Mouse (Mus musculus) limb, embryonic 11.5 days (tissue): ENCODE results near the gene Fcgr3. TPM values are rescaled to one million over a fixed set of nuclear protein-coding genes. Genes with fewer than 3 reads are reported as not detected.

ENCODE experiments used
- ATAC-seq: fragments of 200-750 bp; cut with Nextera tagmentation; 2 replicates; pipeline ENCODE4 v1.8.0; 2017; ENCODE audit warnings: low read depth; ENCODE audit not compliant: insufficient number of reproducible peaks, low FRiP score, low TSS enrichment
- DNase-seq: peaks from one replicate; pipeline ENCODE4 v3.0.0-alpha.2; 2015; ENCODE audit warnings: low spot score
- H3K27ac ChIP-seq: fragments of 300-500 bp; sonication (generic); replicated peaks from 2 replicates; pipeline ENCODE4 v1.5.1; 2014; ENCODE audit warnings: low read depth, mild to moderate bottlenecking, low read length
- H3K27me3 ChIP-seq: fragments of 300-500 bp; sonication (generic); 2 replicates; pipeline ENCODE4 v1.6.1; 2014; ENCODE audit warnings: mild to moderate bottlenecking, low read length, mixed read lengths; ENCODE audit not compliant: control insufficient read depth, insufficient read depth
- H3K36me3 ChIP-seq: fragments of 300-500 bp; sonication (generic); 2 replicates; pipeline ENCODE4 v1.6.1; 2014; ENCODE audit warnings: mild to moderate bottlenecking, low read length, moderate library complexity, mixed read lengths; ENCODE audit not compliant: control insufficient read depth, insufficient read depth
- H3K4me1 ChIP-seq: fragments of 300-500 bp; sonication (generic); 2 replicates; pipeline ENCODE4 v1.6.1; 2014; ENCODE audit warnings: low read length, mixed read lengths; ENCODE audit not compliant: control insufficient read depth, insufficient read depth
- H3K4me2 ChIP-seq: fragments of 300-500 bp; sonication (generic); 2 replicates; pipeline ENCODE4 v1.6.1; 2014; ENCODE audit warnings: low read depth, mild to moderate bottlenecking, moderate library complexity; ENCODE audit not compliant: severe bottlenecking
- H3K4me3 ChIP-seq: fragments of 300-500 bp; sonication (generic); 2 replicates; pipeline ENCODE4 v1.5.1; 2014; ENCODE audit warnings: low read depth, low read length
- H3K9ac ChIP-seq: fragments of 300-500 bp; sonication (generic); 2 replicates; pipeline ENCODE4 v1.6.1; 2014; ENCODE audit warnings: mild to moderate bottlenecking, low read length
- H3K9me3 ChIP-seq: fragments of 300-500 bp; sonication (generic); 2 replicates; pipeline ENCODE4 v1.6.1; 2016; ENCODE audit warnings: low read length; ENCODE audit not compliant: control insufficient read depth
- WGBS: fragments of 180-500 bp; shearing (Covaris S2); extraction: QIAGEN DNeasy Blood & Tissue Kit; methylation state at CpG from one replicate; pipeline ENCODE4 v1.1.7; 2014; 5-methylcytosine and 5-hydroxymethylcytosine counted together
- polyA plus RNA-seq: library from polyadenylated mRNA; unstranded; fragments of >200 nt; fragmentation: Nextera tagmentation; extraction: Ambion mirVana; gene quantifications from 2 replicates; pipeline ENCODE4 v1.2.1, GENCODE M21; 2014

Fcgr3 gene
- polyA plus RNA-seq, 1 experiment from 2014 or later = 4.7 TPM

DNA sequence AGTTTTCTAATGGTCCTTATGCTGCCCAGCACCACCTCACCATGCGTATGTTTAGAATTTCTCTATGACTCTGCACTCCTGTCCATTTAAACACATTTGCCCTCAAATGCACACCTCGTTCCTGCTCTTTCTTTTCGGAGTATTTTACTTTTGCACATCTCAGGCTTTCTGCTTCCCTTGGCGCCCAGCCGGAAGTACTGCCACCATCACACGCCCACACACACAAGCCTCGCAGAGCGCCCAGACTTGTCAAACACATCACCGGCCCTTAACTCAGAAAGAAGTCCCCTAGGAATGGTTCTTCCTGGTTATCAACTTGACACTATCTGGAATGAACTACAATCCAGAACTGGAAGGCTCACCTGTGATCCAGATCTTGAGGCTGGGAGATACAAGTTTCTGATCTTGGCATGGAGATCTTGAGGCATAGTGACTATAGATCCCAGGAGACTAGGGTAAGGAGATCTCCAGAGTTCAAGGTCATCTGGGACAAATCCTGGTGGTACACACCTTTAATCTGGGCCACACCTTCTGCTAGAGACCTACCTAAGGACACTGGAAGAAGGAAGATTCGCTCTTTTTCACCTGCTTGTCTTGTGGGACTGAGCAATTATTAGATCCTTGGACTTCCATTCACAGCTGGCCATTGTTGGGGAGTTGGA lies 38.6 kb upstream of the Fcgr3 start:
- DNase-seq = no peak
- Histone ChIP-seq H3K4me1 (no peaks in the 10 kb centered on the region), H3K9me3 (no peaks in the 10 kb centered on the region), H3K36me3 (no peaks in the 10 kb centered on the region), H3K27me3 (no peaks in the 10 kb centered on the region), H3K27ac (no peak overlapping the region), H3K9ac (no peak overlapping the region), H3K4me2 (peak overlapping the region; percentile 52), H3K4me3 (peak overlapping the region; percentile 66; the same call in 1 of the 2 replicates)
- 12% methylated on average over 10 of the region's 10 CpGs for WGBS
- 0 out of 2 replicates have a peak, but pooled peaks have one; percentile 5 for ATAC-seq

DNA sequence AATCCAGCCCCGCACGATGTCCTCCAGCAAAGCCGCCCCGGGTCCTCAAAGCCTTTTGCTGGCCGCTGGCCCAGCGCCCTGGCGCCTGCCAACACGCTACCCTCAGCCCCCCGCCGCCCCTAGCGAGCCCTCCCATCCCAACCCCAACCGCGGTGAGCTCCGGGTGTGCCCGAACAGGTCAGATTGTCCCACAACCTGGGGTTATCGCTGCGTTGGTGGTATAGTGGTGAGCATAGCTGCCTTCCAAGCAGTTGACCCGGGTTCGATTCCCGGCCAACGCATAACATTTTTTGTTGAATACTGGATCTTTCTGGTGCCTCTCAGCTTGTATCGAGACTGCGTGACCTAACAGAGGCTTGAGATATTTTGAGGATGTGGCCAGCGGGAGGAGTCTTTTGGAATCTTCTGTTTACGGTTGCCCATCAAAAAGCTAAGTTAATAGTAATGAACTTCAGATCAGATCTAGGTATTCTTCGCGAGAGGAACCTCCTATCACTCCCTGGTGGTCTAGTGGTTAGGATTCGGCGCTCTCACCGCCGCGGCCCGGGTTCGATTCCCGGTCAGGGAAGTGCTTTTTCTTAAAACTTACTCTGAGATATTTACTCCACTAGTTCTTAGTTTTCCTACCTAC lies 37.9 kb upstream of the Fcgr3 start:
- peak; percentile 94 for ATAC-seq
- Histone ChIP-seq H3K27me3 (no peaks in the 10 kb centered on the region), H3K9me3 (no peaks in the 10 kb centered on the region), H3K27ac (no peak overlapping the region), H3K4me1 (no peaks in the 10 kb centered on the region), H3K36me3 (no peaks in the 10 kb centered on the region), H3K9ac (peak overlapping the region; percentile 40; the same call in 1 of the 2 replicates), H3K4me3 (peak overlapping the region; percentile 66), H3K4me2 (peak overlapping the region; percentile 56)
- under 1% methylated on average over 35 of the region's 35 CpGs for WGBS
- peak; percentile 98 for DNase-seq

- no peaks in the 10 kb centered on the region for H3K36me3 ChIP-seq
Measured at GRCm38 (mm10) chr1:171101733-171102546, 37.2 kb upstream of the Fcgr3 start.

GRCm38 (mm10) chr1:171101033-171101432 lies 36.3 kb upstream of the Fcgr3 start:
- no peak overlapping the region for H3K4me2 ChIP-seq
- no peak for ATAC-seq
- H3K4me1 ChIP-seq = no peaks in the 10 kb centered on the region
- no peak overlapping the region for H3K27ac ChIP-seq
- WGBS = 48% methylated on average over 2 of the region's 2 CpGs
- no peaks in the 10 kb centered on the region for H3K9me3 ChIP-seq
- no peaks in the 10 kb centered on the region for H3K36me3 ChIP-seq
- H3K27me3 ChIP-seq = no peaks in the 10 kb centered on the region
- no peak for DNase-seq
- H3K9ac ChIP-seq = no peak overlapping the region
- no peak overlapping the region for H3K4me3 ChIP-seq

More at GRCm38 (mm10) chr1:171101733-171102546, 37.2 kb upstream of the Fcgr3 start:
- Histone ChIP-seq H3K4me3 (peak overlapping the region; percentile 66), H3K4me1 (no peaks in the 10 kb centered on the region), H3K27me3 (no peaks in the 10 kb centered on the region), H3K4me2 (peak overlapping the region; percentile 56), H3K9ac (peak overlapping the region; percentile 40; the same call in 1 of the 2 replicates), H3K27ac (no peak overlapping the region), H3K9me3 (no peaks in the 10 kb centered on the region)
- DNase-seq (peak; percentile 96), ATAC-seq (peak; percentile 87)
- under 1% methylated on average over 40 of the region's 40 CpGs for WGBS

GRCm38 (mm10) chr1:171097612-171098011 lies 32.9 kb upstream of the Fcgr3 start:
- no peaks in the 10 kb centered on the region for H3K27me3 ChIP-seq
- no peak overlapping the region for H3K4me2 ChIP-seq
- H3K4me1 ChIP-seq = no peaks in the 10 kb centered on the region
- no peak overlapping the region for H3K9ac ChIP-seq
- WGBS = 59% methylated on average over 2 of the region's 2 CpGs
- H3K36me3 ChIP-seq = no peaks in the 10 kb centered on the region
- H3K4me3 ChIP-seq = no peak overlapping the region
- no peaks in the 10 kb centered on the region for H3K9me3 ChIP-seq
- no peak overlapping the region for H3K27ac ChIP-seq
- ATAC-seq (no peak), DNase-seq (no peak)

DNA sequence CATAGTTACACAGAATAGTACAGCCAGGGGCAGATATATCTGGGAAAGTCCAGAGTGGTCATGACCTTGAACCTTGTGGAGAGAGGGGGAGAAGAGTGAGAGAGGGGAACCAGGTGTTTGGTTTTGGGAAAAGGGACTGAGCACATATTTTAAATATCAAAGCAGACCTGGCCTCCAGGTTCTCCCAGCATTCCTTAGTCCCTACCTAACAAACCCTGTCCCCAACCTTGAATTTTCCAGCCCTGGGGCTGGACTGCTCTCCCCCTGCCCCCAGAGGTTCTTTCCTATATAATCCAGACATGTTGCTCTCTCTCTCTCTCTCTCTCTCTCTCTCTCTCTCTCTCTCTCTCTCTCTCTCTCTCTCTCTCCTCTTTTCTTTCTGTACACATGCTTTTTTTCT lies 32.4 kb upstream of the Fcgr3 start:
- H3K4me1 ChIP-seq = no peaks in the 10 kb centered on the region
- no peak overlapping the region for H3K4me3 ChIP-seq
- no peaks in the 10 kb centered on the region for H3K27me3 ChIP-seq
- H3K27ac ChIP-seq = no peak overlapping the region
- DNase-seq (no peak), ATAC-seq (no peak)
- no peak overlapping the region for H3K4me2 ChIP-seq
- no peak overlapping the region for H3K9ac ChIP-seq
- no peaks in the 10 kb centered on the region for H3K9me3 ChIP-seq
- no peaks in the 10 kb centered on the region for H3K36me3 ChIP-seq

- Histone ChIP-seq H3K27me3 (no peaks in the 10 kb centered on the region), H3K9me3 (no peaks in the 10 kb centered on the region), H3K4me3 (no peak overlapping the region), H3K4me1 (no peaks in the 10 kb centered on the region), H3K27ac (no peak overlapping the region), H3K4me2 (no peak overlapping the region), H3K36me3 (no peaks in the 10 kb centered on the region), H3K9ac (no peak overlapping the region)
- ATAC-seq = no peak
- peak; percentile 32 for DNase-seq
- WGBS = 27% methylated on average over 10 of the region's 10 CpGs
Measured at GRCm38 (mm10) chr1:171096110-171096964, 31.6 kb upstream of the Fcgr3 start.

GRCm38 (mm10) chr1:171094424-171094823 lies 29.7 kb upstream of the Fcgr3 start:
- ATAC-seq (no peak), DNase-seq (no peak)
- Histone ChIP-seq H3K27ac (no peak overlapping the region), H3K9me3 (no peaks in the 10 kb centered on the region), H3K4me3 (no peak overlapping the region), H3K9ac (no peak overlapping the region), H3K4me2 (no peak overlapping the region), H3K4me1 (no peaks in the 10 kb centered on the region), H3K27me3 (no peaks in the 10 kb centered on the region), H3K36me3 (no peaks in the 10 kb centered on the region)
- WGBS = 76% methylated on average over 4 of the region's 4 CpGs
